Mouse (Mus musculus) bone marrow, adult 2 months (tissue): ENCODE data around the gene Pard6b. TPM values are rescaled to one million over a fixed set of nuclear protein-coding genes. Genes with fewer than 3 reads are reported as not detected.

Source experiments
- H3K27ac ChIP-seq: fragments of 200-500 bp; 2 replicates; pipeline ENCODE4 v1.5.1; 2012; ENCODE audit warnings: low read depth, mild to moderate bottlenecking, control low read depth, inconsistent platforms, low read length; ENCODE audit not compliant: control insufficient read depth, poor library complexity, insufficient read depth
- H3K4me1 ChIP-seq: fragments of 200-500 bp; 2 replicates; pipeline ENCODE4 v1.6.1; 2011; ENCODE audit warnings: low read length; ENCODE audit not compliant: control insufficient read depth, insufficient read depth
- H3K4me3 ChIP-seq: fragments of 200-500 bp; replicated peaks from 2 replicates; pipeline ENCODE3; 2011; ENCODE audit warnings: mild to moderate bottlenecking, low read depth, low read length, control low read depth; ENCODE audit not compliant: control insufficient read depth
- CTCF ChIP-seq: fragments of 200-500 bp; IDR thresholded peaks from 2 replicates; pipeline ENCODE4 v1.5.1; 2011; ENCODE audit warnings: low read length, control low read depth; ENCODE audit not compliant: control insufficient read depth, insufficient read depth
- POLR2A ChIP-seq: fragments of 200-500 bp; IDR thresholded peaks from 2 replicates; pipeline ENCODE4 v1.6.1; 2011; ENCODE audit warnings: low read depth, mild to moderate bottlenecking, control low read depth, low read length, borderline replicate concordance; ENCODE audit not compliant: control insufficient read depth
- WGBS: fragments of 180-500 bp; shearing (Covaris S2); methylation state at CpG from one replicate; pipeline ENCODE4 v1.1.7; 2018; 5-methylcytosine and 5-hydroxymethylcytosine counted together
- polyA plus RNA-seq: library from polyadenylated mRNA; stranded (reverse); fragments of >200 nt; gene quantifications from 2 replicates; pipeline ENCODE4 v1.2.4, GENCODE M21; 2011; ENCODE audit warnings: low replicate concordance; ENCODE audit not compliant: missing spikeins, insufficient read depth, insufficient read length

The Pard6b gene
- 0.29 TPM in 1 of 2 replicates, not detected in the other for polyA plus RNA-seq

GRCm38 (mm10) chr2:168080431-168081246, at the start of gene Pard6b:
Pard6b (plus strand) TSS chr2:168081004.
- TF ChIP-seq POLR2A, result no peak
- TF ChIP-seq CTCF, result no peak
- WGBS, result under 1% methylated on average over 108 of the region's 110 CpGs
- Histone ChIP-seq H3K4me3 (peak within 1 kb of the TSS; percentile 69), H3K27ac (peak within 1 kb of the TSS; percentile 40), H3K4me1 (no peaks in the 10 kb centered on the region; the same call in 1 of the 2 replicates)

- no peak overlapping the region for H3K27ac ChIP-seq
- H3K4me3 ChIP-seq, result no peak overlapping the region
- WGBS, result 87% methylated on average over 2 of the region's 2 CpGs
- no peaks in the 10 kb centered on the region for H3K4me1 ChIP-seq
- no peak for TF ChIP-seq CTCF
- TF ChIP-seq POLR2A, result no peak
Observed at GRCm38 (mm10) chr2:168031842-168032241, 49.0 kb upstream of the Pard6b start.

- no peak overlapping the region for H3K4me3 ChIP-seq
- H3K27ac ChIP-seq, result no peak overlapping the region
- 73% methylated on average over 10 of the region's 10 CpGs for WGBS
- H3K4me1 ChIP-seq, result no peaks in the 10 kb centered on the region
- TF ChIP-seq POLR2A (no peak), CTCF (no peak)
Observed at GRCm38 (mm10) chr2:168033905-168034304, 46.9 kb upstream of the Pard6b start.

- no peaks in the 10 kb centered on the region for H3K4me1 ChIP-seq
- TF ChIP-seq CTCF (no peak), POLR2A (no peak)
- no peak overlapping the region for H3K27ac ChIP-seq
- no peak overlapping the region for H3K4me3 ChIP-seq
- 75% methylated on average over 6 of the region's 6 CpGs for WGBS
Observed at GRCm38 (mm10) chr2:168035907-168036306, 44.9 kb upstream of the Pard6b start.

GRCm38 (mm10) chr2:168037063-168037462, 43.7 kb upstream of the Pard6b start:
- Histone ChIP-seq H3K4me3 (no peak overlapping the region), H3K4me1 (no peaks in the 10 kb centered on the region), H3K27ac (no peak overlapping the region)
- 62% methylated on average over 3 of the region's 3 CpGs for WGBS
- TF ChIP-seq CTCF (no peak), POLR2A (no peak)

- Histone ChIP-seq H3K27ac (no peak overlapping the region), H3K4me1 (no peaks in the 10 kb centered on the region), H3K4me3 (no peak overlapping the region)
- 75% methylated on average over 3 of the region's 3 CpGs for WGBS
- TF ChIP-seq CTCF, result no peak
Observed at GRCm38 (mm10) chr2:168040751-168041150, 40.1 kb upstream of the Pard6b start.

- Histone ChIP-seq H3K4me1 (no peaks in the 10 kb centered on the region), H3K27ac (no peak overlapping the region), H3K4me3 (no peak overlapping the region)
- TF ChIP-seq CTCF (no peak), POLR2A (no peak)
- WGBS, result 84% methylated on average over 6 of the region's 6 CpGs
Observed at GRCm38 (mm10) chr2:168042019-168042418, 38.8 kb upstream of the Pard6b start.

- H3K4me3 ChIP-seq, result no peak overlapping the region
- no peak overlapping the region for H3K27ac ChIP-seq
- 83% methylated on average over 10 of the region's 10 CpGs for WGBS
- TF ChIP-seq CTCF (no peak), POLR2A (no peak)
- H3K4me1 ChIP-seq, result no peaks in the 10 kb centered on the region
Observed at GRCm38 (mm10) chr2:168044681-168045287, 36.0 kb upstream of the Pard6b start.

GRCm38 (mm10) chr2:168045357-168045756, 35.4 kb upstream of the Pard6b start:
- TF ChIP-seq CTCF, result no peak
- TF ChIP-seq POLR2A, result no peak
- Histone ChIP-seq H3K4me3 (no peak overlapping the region), H3K27ac (no peak overlapping the region), H3K4me1 (no peaks in the 10 kb centered on the region)
- 86% methylated on average over 13 of the region's 13 CpGs for WGBS
